Mouse (Mus musculus) heart, adult 2 months (tissue): ENCODE results near the gene Ldhc.

Experiments used
- CTCF ChIP-seq: fragments of 200-600 bp; IDR thresholded peaks from 2 replicates; pipeline ENCODE4 v1.8.1; 2022; ENCODE audit warnings: antibody characterized with exemption, mild to moderate bottlenecking, moderate library complexity
- EP300 ChIP-seq: fragments of 200-500 bp; IDR thresholded peaks from 2 replicates; pipeline ENCODE4 v1.6.1; 2011; ENCODE audit warnings: low read depth, low read length, control low read depth; ENCODE audit not compliant: insufficient read depth
- POLR2A ChIP-seq: fragments of 200-500 bp; IDR thresholded peaks from 2 replicates; pipeline ENCODE4 v1.6.1; 2011; ENCODE audit warnings: mild to moderate bottlenecking, low read depth, low read length, control low read depth; ENCODE audit not compliant: insufficient read depth

- TF ChIP-seq CTCF (no peak), POLR2A (no peak), EP300 (no peak)
These were observed 11.0 kb downstream of the Ldhc start for GRCm38 (mm10) chr7:46871988-46872387.
